Mouse (Mus musculus): Measurements from ENCODE around the gene A530084C06Rik. TPM values are rescaled to one million over a fixed set of nuclear protein-coding genes. Genes with fewer than 3 reads are reported as not detected.
A peak's percentile ranks its signal among the peaks of the same experiment; 100 is the strongest.

Gene A530084C06Rik
- total and polyA plus RNA-seq, 2 experiments from 2014 or later: 0.99 TPM; not detected in 1

- no peaks in the 10 kb centered on the region for H3K4me1 ChIP-seq (ENCODE audit: insufficient read depth, low read length)
- TF ChIP-seq CTCF (IDR thresholded peaks at IDR 0.05): no peak
- H3K27ac ChIP-seq (ENCODE audit: low read depth, low read length): no peak overlapping the region
- no peak overlapping the region for H3K4me3 ChIP-seq (ENCODE audit: low read depth, low read length)
- no peak overlapping the region for H3K9ac ChIP-seq (replicated peaks; ENCODE audit: low read length, poor library complexity, severe bottlenecking)
- H3K4me2 ChIP-seq (ENCODE audit: low read depth, low read length, poor library complexity, severe bottlenecking): no peak overlapping the region
- WGBS: 61% methylated on average over 6 of the region's 6 CpGs
- peaks cover 44% of the 10 kb centered on the region for H3K27me3 ChIP-seq (ENCODE audit: insufficient read depth, low read length)
- no peaks in the 10 kb centered on the region for H3K36me3 ChIP-seq (ENCODE audit: insufficient read depth, low read length)
- DNase-seq (ENCODE audit: low spot score) (no peak), ATAC-seq (ENCODE audit: low FRiP score) (no peak)
- no peaks in the 10 kb centered on the region for H3K9me3 ChIP-seq (ENCODE audit: low read length)
Observed at GRCm38 (mm10) chr13:31564394-31564793, 5.3 kb upstream of the A530084C06Rik start.

GRCm38 (mm10) chr13:31559419-31560144, 449 bp upstream of the A530084C06Rik start:
- TF ChIP-seq CTCF (IDR thresholded peaks at IDR 0.05): peak; percentile 64
- peak; percentile 27 for DNase-seq (ENCODE audit: low spot score)
- Histone ChIP-seq H3K4me1 (ENCODE audit: insufficient read depth, low read length) (peaks cover 13% of the 10 kb centered on the region; the same call in 1 of the 2 replicates), H3K27me3 (ENCODE audit: insufficient read depth, low read length) (peaks cover 86% of the 10 kb centered on the region), H3K4me3 (ENCODE audit: low read depth, low read length) (peak overlapping the region; percentile 50), H3K9ac (replicated peaks; ENCODE audit: low read length, poor library complexity, severe bottlenecking) (peak overlapping the region; percentile 50; the same call in 1 of the 2 replicates), H3K4me2 (ENCODE audit: low read depth, low read length, poor library complexity, severe bottlenecking) (peak overlapping the region; percentile 99), H3K27ac (ENCODE audit: low read depth, low read length) (no peak overlapping the region; the same call in 1 of the 2 replicates), H3K9me3 (ENCODE audit: low read length) (no peaks in the 10 kb centered on the region), H3K36me3 (ENCODE audit: insufficient read depth, low read length) (no peaks in the 10 kb centered on the region)
- peak; percentile 60 for ATAC-seq (ENCODE audit: low FRiP score)
- under 1% methylated on average over 87 of the region's 92 CpGs for WGBS

GRCm38 (mm10) chr13:31557768-31558520, 1.2 kb downstream of the A530084C06Rik start:
- WGBS: 1% methylated on average over 72 of the region's 73 CpGs
- Histone ChIP-seq H3K4me1 (ENCODE audit: insufficient read depth, low read length) (peaks cover 13% of the 10 kb centered on the region; the same call in 1 of the 2 replicates), H3K27me3 (ENCODE audit: insufficient read depth, low read length) (peaks cover 81% of the 10 kb centered on the region), H3K36me3 (ENCODE audit: insufficient read depth, low read length) (no peaks in the 10 kb centered on the region), H3K4me3 (ENCODE audit: low read depth, low read length) (peak overlapping the region; percentile 50), H3K9ac (replicated peaks; ENCODE audit: low read length, poor library complexity, severe bottlenecking) (peak overlapping the region; percentile 50), H3K27ac (ENCODE audit: low read depth, low read length) (no peak overlapping the region), H3K4me2 (ENCODE audit: low read depth, low read length, poor library complexity, severe bottlenecking) (peak overlapping the region; percentile 99), H3K9me3 (ENCODE audit: low read length) (no peaks in the 10 kb centered on the region)
- TF ChIP-seq CTCF (IDR thresholded peaks at IDR 0.05): no peak
- ATAC-seq (ENCODE audit: low FRiP score) (peak; percentile 36; the same call in 1 of the 2 replicates), DNase-seq (ENCODE audit: low spot score) (no peak)

- peaks cover 74% of the 10 kb centered on the region for H3K27me3 ChIP-seq (ENCODE audit: insufficient read depth, low read length)
- H3K27ac ChIP-seq (ENCODE audit: low read depth, low read length): no peak overlapping the region
- no peaks in the 10 kb centered on the region for H3K9me3 ChIP-seq (ENCODE audit: low read length)
- no peaks in the 10 kb centered on the region for H3K36me3 ChIP-seq (ENCODE audit: insufficient read depth, low read length)
- DNase-seq (ENCODE audit: low spot score): no peak
- 9% methylated on average over 24 of the region's 24 CpGs for WGBS
- H3K4me3 ChIP-seq (ENCODE audit: low read depth, low read length): peak overlapping the region; percentile 50
- TF ChIP-seq CTCF (IDR thresholded peaks at IDR 0.05): no peak
- no peak for ATAC-seq (ENCODE audit: low FRiP score)
- no peak overlapping the region for H3K9ac ChIP-seq (replicated peaks; ENCODE audit: low read length, poor library complexity, severe bottlenecking)
- peaks cover 13% of the 10 kb centered on the region; the same call in 1 of the 2 replicates for H3K4me1 ChIP-seq (ENCODE audit: insufficient read depth, low read length)
- H3K4me2 ChIP-seq (ENCODE audit: low read depth, low read length, poor library complexity, severe bottlenecking): peak overlapping the region; percentile 99
Observed at GRCm38 (mm10) chr13:31556964-31557767, 2.0 kb downstream of the A530084C06Rik start.

- DNase-seq (ENCODE audit: low spot score): no peak
- no peak for ATAC-seq (ENCODE audit: low FRiP score)
- H3K36me3 ChIP-seq (ENCODE audit: insufficient read depth, low read length): no peaks in the 10 kb centered on the region
- H3K4me3 ChIP-seq (ENCODE audit: low read depth, low read length): no peak within 1 kb of the TSS
- H3K27ac ChIP-seq (ENCODE audit: low read depth, low read length): no peak within 1 kb of the TSS
- 76% methylated on average over 4 of the region's 4 CpGs for WGBS
- no peak within 1 kb of the TSS for H3K9ac ChIP-seq (replicated peaks; ENCODE audit: low read length, poor library complexity, severe bottlenecking)
- H3K4me1 ChIP-seq (ENCODE audit: insufficient read depth, low read length): peaks cover 13% of the 10 kb centered on the region; the same call in 1 of the 2 replicates
- no peak within 1 kb of the TSS for H3K4me2 ChIP-seq (ENCODE audit: low read depth, low read length, poor library complexity, severe bottlenecking)
- TF ChIP-seq CTCF (IDR thresholded peaks at IDR 0.05): no peak
- no peaks in the 10 kb centered on the region for H3K9me3 ChIP-seq (ENCODE audit: low read length)
- peaks cover 61% of the 10 kb centered on the region for H3K27me3 ChIP-seq (ENCODE audit: insufficient read depth, low read length)
Observed at GRCm38 (mm10) chr13:31555834-31556233, 3.3 kb downstream of the A530084C06Rik start, which contains the start of gene Foxq1. Foxq1 (plus strand) TSS chr13:31556134.
